23 mouse cellular contexts compared by ENCODE assay signal in the genomic region with DNA sequence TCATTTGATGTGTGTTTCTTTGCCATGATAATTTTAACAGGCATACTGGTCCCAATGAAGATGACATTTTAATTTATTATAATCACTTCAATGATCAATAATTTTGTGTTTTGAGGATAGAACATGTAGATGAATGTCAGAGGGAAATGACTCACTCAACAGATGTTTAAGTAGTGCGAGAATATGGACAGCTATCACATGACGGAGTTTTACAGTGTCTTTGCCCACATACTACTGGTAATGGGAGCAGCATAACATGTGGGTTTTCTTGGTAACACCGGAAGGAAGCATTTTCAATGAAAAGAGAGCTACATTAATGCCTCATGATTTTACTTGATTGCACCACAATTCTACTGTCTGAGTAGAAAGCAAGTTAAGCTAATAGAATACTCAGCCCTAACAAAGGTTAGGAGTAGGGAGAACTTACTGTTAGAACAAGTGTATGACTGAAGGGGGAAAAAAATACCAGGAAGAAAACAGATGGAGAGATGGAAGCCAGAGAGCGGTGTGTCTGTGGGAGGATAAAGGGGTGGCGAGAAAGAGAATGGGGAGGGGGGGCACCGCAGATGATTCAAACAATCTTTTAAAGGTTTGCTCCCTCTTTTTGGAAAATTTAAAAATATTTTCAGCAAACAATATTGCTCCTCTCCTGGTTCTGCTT.
A peak's percentile ranks its signal among the peaks of the same experiment; 100 is the strongest.
DNase-seq lines count a peak whose midpoint lies in the region; ATAC-seq lines count a peak whose summit lies in the region.
"Had no signal": no experiment of that assay in that cellular context is flagged by ENCODE, and none has a peak within 500 bp of the region (broad histone marks: within the 10 kb centered on the region; RNA-seq: fewer than 3 reads in every experiment).

No protein-coding gene starts in this region.

- no peak overlapping the region for H3K9ac ChIP-seq in forebrain, embryonic 13.5 days
- no peak overlapping the region for H3K9ac ChIP-seq in forebrain, embryonic 12.5 days
- no peak overlapping the region for H3K9ac ChIP-seq in heart, embryonic 11.5 days (ENCODE audit: low read depth, low read length)
- H3K9ac ChIP-seq in heart, embryonic 12.5 days = no peak overlapping the region
- H3K9ac ChIP-seq: embryonic facial prominence, embryonic 13.5 days; liver, postnatal 0 days; neural tube, embryonic 15.5 days had no signal

- H3K4me2 ChIP-seq in forebrain, embryonic 13.5 days = no peak overlapping the region
- no peak overlapping the region for H3K4me2 ChIP-seq in forebrain, embryonic 12.5 days
- H3K4me2 ChIP-seq in heart, embryonic 11.5 days = no peak overlapping the region
- no peak overlapping the region for H3K4me2 ChIP-seq in heart, embryonic 12.5 days
- H3K4me2 ChIP-seq: embryonic facial prominence, embryonic 13.5 days; liver, embryonic 11.5 days; neural tube, embryonic 15.5 days had no signal

- no peaks in the 10 kb centered on the region for H3K27me3 ChIP-seq in forebrain, embryonic 13.5 days
- no peaks in the 10 kb centered on the region for H3K27me3 ChIP-seq in forebrain, embryonic 12.5 days
- H3K27me3 ChIP-seq in heart, embryonic 11.5 days (ENCODE audit: control insufficient read depth, insufficient read depth, low read length) = no peaks in the 10 kb centered on the region
- H3K27me3 ChIP-seq in heart, embryonic 12.5 days (replicated peaks) = no peaks in the 10 kb centered on the region
- H3K27me3 ChIP-seq: embryonic facial prominence, embryonic 13.5 days; neural tube, embryonic 15.5 days had no signal

- H3K27ac ChIP-seq in forebrain, embryonic 13.5 days = no peak overlapping the region
- H3K27ac ChIP-seq in forebrain, embryonic 12.5 days = no peak overlapping the region
- peak overlapping the region; percentile 68 for H3K27ac ChIP-seq in heart, embryonic 11.5 days (ENCODE audit: low read depth, low read length)
- no peak overlapping the region for H3K27ac ChIP-seq in heart, embryonic 12.5 days (ENCODE audit: poor library complexity, severe bottlenecking)
- H3K27ac ChIP-seq: embryonic facial prominence, embryonic 13.5 days; macrophage; neural tube, embryonic 15.5 days had no signal

- ATAC-seq in forebrain, embryonic 13.5 days = peak; percentile 43; the same call in 1 of the 2 replicates
- no peak for ATAC-seq in forebrain, embryonic 12.5 days (ENCODE audit: low FRiP score)
- ATAC-seq in heart, embryonic 11.5 days (replicated peaks; ENCODE audit: insufficient number of reproducible peaks, low FRiP score, low TSS enrichment) = no peak
- no peak for ATAC-seq in heart, embryonic 12.5 days (ENCODE audit: insufficient number of reproducible peaks, low FRiP score)
- ATAC-seq: intestine, postnatal 0 days; liver, postnatal 0 days; lung, postnatal 0 days had no signal

- no peak overlapping the region for H3K4me3 ChIP-seq in forebrain, embryonic 13.5 days
- H3K4me3 ChIP-seq in forebrain, embryonic 12.5 days (replicated peaks) = no peak overlapping the region
- H3K4me3 ChIP-seq in heart, embryonic 11.5 days (ENCODE audit: low read depth, low read length) = no peak overlapping the region
- no peak overlapping the region for H3K4me3 ChIP-seq in heart, embryonic 12.5 days
- H3K4me3 ChIP-seq: embryonic facial prominence, embryonic 13.5 days; erythroblast, embryonic 14.5 days; neural tube, embryonic 15.5 days had no signal

- H3K9me3 ChIP-seq in forebrain, embryonic 13.5 days (replicated peaks) = no peaks in the 10 kb centered on the region
- no peaks in the 10 kb centered on the region for H3K9me3 ChIP-seq in forebrain, embryonic 12.5 days
- H3K9me3 ChIP-seq in heart, embryonic 11.5 days (replicated peaks; ENCODE audit: control insufficient read depth, low read length) = no peaks in the 10 kb centered on the region
- no peaks in the 10 kb centered on the region for H3K9me3 ChIP-seq in heart, embryonic 12.5 days (replicated peaks)
- H3K9me3 ChIP-seq: embryonic facial prominence, embryonic 13.5 days; neural tube, embryonic 15.5 days had no signal

- H3K4me1 ChIP-seq in forebrain, embryonic 13.5 days = no peaks in the 10 kb centered on the region
- H3K4me1 ChIP-seq in forebrain, embryonic 12.5 days = no peaks in the 10 kb centered on the region
- peaks cover 5% of the 10 kb centered on the region; the same call in 1 of the 2 replicates for H3K4me1 ChIP-seq in heart, embryonic 11.5 days (ENCODE audit: control insufficient read depth, insufficient read depth, low read length)
- peaks cover 10% of the 10 kb centered on the region for H3K4me1 ChIP-seq in heart, embryonic 12.5 days (replicated peaks)
- H3K4me1 ChIP-seq: embryonic facial prominence, embryonic 13.5 days; neural tube, embryonic 15.5 days had no signal

- WGBS in forebrain, embryonic 13.5 days = 91% methylated on average over 6 of the region's 6 CpGs
- 92% methylated on average over 6 of the region's 6 CpGs for WGBS in forebrain, embryonic 12.5 days
- WGBS in heart, embryonic 11.5 days (ENCODE audit: insufficient replicate concordance) = 81% methylated on average over 6 of the region's 6 CpGs
- WGBS in heart, embryonic 12.5 days = 84% methylated on average over 6 of the region's 6 CpGs

- no peaks in the 10 kb centered on the region for H3K36me3 ChIP-seq in forebrain, embryonic 13.5 days (ENCODE audit: poor library complexity, severe bottlenecking)
- H3K36me3 ChIP-seq in forebrain, embryonic 12.5 days (replicated peaks) = no peaks in the 10 kb centered on the region
- H3K36me3 ChIP-seq in heart, embryonic 11.5 days (ENCODE audit: control insufficient read depth, insufficient read depth, low read length) = no peaks in the 10 kb centered on the region
- no peaks in the 10 kb centered on the region for H3K36me3 ChIP-seq in heart, embryonic 12.5 days
- H3K36me3 ChIP-seq: embryonic facial prominence, embryonic 13.5 days; neural tube, embryonic 15.5 days had no signal

- peak; percentile 8 for DNase-seq in right cerebral cortex, adult 18-20 months
- DNase-seq in right cerebral cortex, postnatal 25 days = no peak
- peak; percentile 22 for DNase-seq in telencephalon, adult 2 months (ENCODE audit: low read depth, low spot score)
- no peak for DNase-seq in gastrocnemius, postnatal 4 days (ENCODE audit: low spot score in 2 of 2)
- DNase-seq: adrenal gland, postnatal 36 days; cerebellum, adult 18-20 months; cerebellum, postnatal 36 days; embryo, embryonic 11 days; gastrocnemius, postnatal 25 days; heart, postnatal 14 days; kidney, postnatal 36 days; liver, postnatal 0 days had no signal

Comparison
In these comparisons a context has a peak if more than half of its experiments do, and no peak if none do; other contexts are left out.
1. DNase-seq: peak in right cerebral cortex, adult 18-20 months (single experiment) and telencephalon, adult 2 months (single experiment); none in right cerebral cortex, postnatal 25 days (single experiment) and gastrocnemius, postnatal 4 days (0 of 2).